Mouse (Mus musculus): ENCODE results near the gene Olfr1109. TPM values are rescaled to one million over a fixed set of nuclear protein-coding genes. Genes with fewer than 3 reads are reported as not detected.

Olfr1109 gene
- not detected in 2 replicates for polyA plus RNA-seq (2012; rRNA removed)

DNA sequence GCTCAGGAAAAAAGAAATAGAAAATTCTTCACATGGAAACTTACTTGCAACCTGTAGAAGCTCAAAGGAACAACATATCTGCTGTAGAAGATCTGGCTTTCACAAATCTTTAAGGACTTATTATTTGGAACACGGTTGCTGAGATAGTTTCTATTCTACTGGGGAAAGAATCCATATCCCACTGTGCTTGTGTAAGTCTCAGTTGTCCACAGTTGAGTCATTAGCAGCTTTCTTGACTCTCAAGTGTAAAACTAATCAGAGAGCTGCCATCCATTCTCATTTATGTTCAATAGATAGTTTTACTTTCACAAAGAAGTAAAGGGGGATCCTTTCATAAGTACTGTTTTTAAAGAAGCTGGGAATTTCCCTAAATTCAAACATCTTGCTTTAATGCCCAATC, at the start of gene Olfr1109:
Olfr1109 (minus strand) TSS at position 101 of the 400 bp plus-strand sequence.
- Histone ChIP-seq H3K27ac (ENCODE audit: insufficient read depth, low read length) (no peak within 1 kb of the TSS), H3K4me1 (ENCODE audit: control insufficient read depth, insufficient read depth, low read length) (no peaks in the 10 kb centered on the region)
- TF ChIP-seq POLR2A (IDR thresholded peaks at IDR 0.05; ENCODE audit: extremely low read depth, insufficient read depth, low read length) (no peak), CTCF (IDR thresholded peaks at IDR 0.05; ENCODE audit: extremely low read depth, insufficient read depth, low read length) (no peak)

DNA sequence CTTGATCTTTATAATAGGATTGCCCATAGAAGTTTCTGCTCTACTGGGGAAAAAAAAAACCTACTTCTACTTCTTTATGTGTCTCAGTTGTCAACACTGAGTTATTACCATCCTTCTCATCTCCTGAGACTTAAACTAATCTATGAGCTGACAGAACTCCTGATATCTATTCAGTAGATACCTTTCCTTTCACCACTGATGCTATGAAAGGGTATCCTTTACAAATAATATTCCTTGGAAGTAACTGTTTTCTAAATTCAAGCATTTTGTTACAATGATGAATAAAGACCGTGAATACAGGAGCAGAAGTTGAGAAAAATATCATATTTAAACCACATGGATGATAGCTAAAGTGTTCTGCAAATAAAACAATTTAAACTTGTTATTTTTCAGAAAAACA, 44.4 kb upstream of the Olfr1109 start, which contains the start of gene Olfr1110:
Olfr1110 (minus strand) TSS at position 101 of the 400 bp plus-strand sequence.
- no peak for TF ChIP-seq CTCF (IDR thresholded peaks at IDR 0.05; ENCODE audit: extremely low read depth, insufficient read depth, low read length)
- no peak for TF ChIP-seq POLR2A (IDR thresholded peaks at IDR 0.05; ENCODE audit: extremely low read depth, insufficient read depth, low read length)

More for the DNA sequence above, at the start of gene Olfr1109:
- H3K4me3 ChIP-seq (ENCODE audit: insufficient read depth, low read length) = no peak within 1 kb of the TSS

DNA sequence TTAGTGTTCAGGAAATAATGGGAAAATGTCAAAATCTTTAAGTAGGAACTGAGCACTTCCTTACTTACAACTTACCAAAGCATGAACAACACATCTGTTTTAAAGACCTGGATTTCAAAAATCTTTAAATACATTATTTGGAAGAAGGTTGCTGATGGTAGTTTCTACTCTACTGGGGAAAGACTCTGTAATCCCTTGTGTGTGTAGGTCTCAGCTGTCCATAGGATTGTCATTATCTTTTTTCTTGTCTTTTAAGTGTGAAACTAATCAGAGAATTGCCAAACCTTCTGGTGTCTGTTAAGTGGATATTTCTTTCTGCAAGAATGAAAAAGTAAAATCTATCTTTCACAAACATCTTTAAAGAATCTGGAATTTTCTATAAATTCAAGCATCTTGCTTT, 18.7 kb upstream of the Olfr1109 start, which contains the start of gene Olfr259:
Olfr259 (minus strand) TSS at position 101 of the 400 bp plus-strand sequence.
- Histone ChIP-seq H3K4me3 (ENCODE audit: insufficient read depth, low read length) (no peak within 1 kb of the TSS), H3K27ac (ENCODE audit: insufficient read depth, low read length) (no peak within 1 kb of the TSS), H3K4me1 (ENCODE audit: control insufficient read depth, insufficient read depth, low read length) (no peaks in the 10 kb centered on the region)
- TF ChIP-seq POLR2A (IDR thresholded peaks at IDR 0.05; ENCODE audit: extremely low read depth, insufficient read depth, low read length) (no peak), CTCF (IDR thresholded peaks at IDR 0.05; ENCODE audit: extremely low read depth, insufficient read depth, low read length) (no peak)

More for the DNA sequence above, 44.4 kb upstream of the Olfr1109 start, which contains the start of gene Olfr1110:
- H3K4me3 ChIP-seq (ENCODE audit: insufficient read depth, low read length) = no peak within 1 kb of the TSS
- no peaks in the 10 kb centered on the region for H3K4me1 ChIP-seq (ENCODE audit: control insufficient read depth, insufficient read depth, low read length)
- H3K27ac ChIP-seq (ENCODE audit: insufficient read depth, low read length) = no peak within 1 kb of the TSS

DNA sequence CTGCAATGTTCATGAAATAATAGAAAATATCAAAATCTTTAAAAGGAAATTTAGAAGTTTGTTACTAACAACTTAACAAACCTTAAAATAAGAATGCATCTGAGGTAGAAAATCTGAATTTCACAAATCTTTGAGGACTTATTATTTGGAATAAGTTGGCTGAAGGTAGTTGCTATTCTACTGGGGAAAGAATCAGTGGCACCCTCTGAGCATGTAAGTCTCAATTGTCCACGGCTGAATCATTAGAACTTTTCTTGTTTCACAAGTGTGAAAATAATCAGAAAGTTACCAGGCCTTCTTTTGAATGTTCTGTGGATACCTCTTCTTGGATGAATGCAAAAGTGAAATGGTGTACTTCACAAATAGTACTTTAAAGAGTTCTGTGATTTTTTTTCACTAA, 20.1 kb downstream of the Olfr1109 start, which contains the start of gene Olfr1107:
Olfr1107 (minus strand) TSS at position 101 of the 400 bp plus-strand sequence.
- no peak within 1 kb of the TSS for H3K4me3 ChIP-seq (ENCODE audit: insufficient read depth, low read length)
- H3K27ac ChIP-seq (ENCODE audit: insufficient read depth, low read length) = no peak within 1 kb of the TSS
- no peak for TF ChIP-seq CTCF (IDR thresholded peaks at IDR 0.05; ENCODE audit: extremely low read depth, insufficient read depth, low read length)
- TF ChIP-seq POLR2A (IDR thresholded peaks at IDR 0.05; ENCODE audit: extremely low read depth, insufficient read depth, low read length) = no peak
- H3K4me1 ChIP-seq (ENCODE audit: control insufficient read depth, insufficient read depth, low read length) = no peaks in the 10 kb centered on the region

DNA sequence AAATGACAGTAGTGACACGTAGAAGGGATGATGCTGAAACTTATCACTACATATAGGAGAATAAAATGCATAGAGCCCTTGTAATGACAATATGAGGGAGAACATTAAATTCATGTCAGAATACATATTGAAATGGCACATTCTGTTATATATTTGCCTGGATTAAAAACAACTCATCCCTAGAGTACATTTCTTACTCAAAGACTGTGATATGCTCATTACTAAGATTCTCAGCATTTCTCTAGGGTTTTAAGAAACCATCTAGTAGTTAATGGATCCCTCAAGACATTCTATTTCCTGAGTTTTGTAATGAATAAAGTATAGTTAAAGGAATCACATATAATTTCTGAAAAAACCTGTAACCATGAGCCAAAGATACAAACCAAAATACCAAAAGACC, 43.6 kb downstream of the Olfr1109 start, which contains the start of gene Olfr1106:
Olfr1106 (minus strand) TSS at position 101 of the 400 bp plus-strand sequence.
- Histone ChIP-seq H3K4me3 (ENCODE audit: insufficient read depth, low read length) (no peak within 1 kb of the TSS), H3K4me1 (ENCODE audit: control insufficient read depth, insufficient read depth, low read length) (no peaks in the 10 kb centered on the region), H3K27ac (ENCODE audit: insufficient read depth, low read length) (no peak within 1 kb of the TSS)
- TF ChIP-seq POLR2A (IDR thresholded peaks at IDR 0.05; ENCODE audit: extremely low read depth, insufficient read depth, low read length) = no peak
- no peak for TF ChIP-seq CTCF (IDR thresholded peaks at IDR 0.05; ENCODE audit: extremely low read depth, insufficient read depth, low read length)

Other genes starting within 250 kb of the Olfr1109 start
- gene Olfr1095, start 244.3 kb downstream of the Olfr1109 start, polyA plus RNA-seq (2012; rRNA removed) = not detected in 2 replicates
- gene Gm13723, start 221.2 kb downstream of the Olfr1109 start, polyA plus RNA-seq (2012; rRNA removed) = not detected in 2 replicates
- not detected in 2 replicates for gene Olfr1097, start 203.8 kb downstream of the Olfr1109 start, polyA plus RNA-seq (2012; rRNA removed)
- not detected in 2 replicates for gene Olfr1098, start 171.5 kb downstream of the Olfr1109 start, polyA plus RNA-seq (2012; rRNA removed)
- not detected in 2 replicates for gene Olfr1099, start 135.3 kb downstream of the Olfr1109 start, polyA plus RNA-seq (2012; rRNA removed)
- not detected in 2 replicates for gene Olfr1100, start 116.1 kb downstream of the Olfr1109 start, polyA plus RNA-seq (2012; rRNA removed)
- not detected in 2 replicates for gene Olfr1101, start 104.8 kb downstream of the Olfr1109 start, polyA plus RNA-seq (2012; rRNA removed)
- gene Olfr1102, start 97.6 kb downstream of the Olfr1109 start, polyA plus RNA-seq (2012; rRNA removed) = not detected in 2 replicates
- not detected in 2 replicates for gene Olfr1104, start 68.9 kb downstream of the Olfr1109 start, polyA plus RNA-seq (2012; rRNA removed)
- not detected in 2 replicates for gene Olfr1105, start 59.5 kb downstream of the Olfr1109 start, polyA plus RNA-seq (2012; rRNA removed)
- not detected in 2 replicates for gene Olfr1106, start 43.7 kb downstream of the Olfr1109 start, polyA plus RNA-seq (2012; rRNA removed)
- not detected in 2 replicates for gene Olfr1107, start 20.2 kb downstream of the Olfr1109 start, polyA plus RNA-seq (2012; rRNA removed)
- not detected in 2 replicates for gene Olfr259, start 18.6 kb upstream of the Olfr1109 start, polyA plus RNA-seq (2012; rRNA removed)
- not detected in 2 replicates for gene Olfr1110, start 44.3 kb upstream of the Olfr1109 start, polyA plus RNA-seq (2012; rRNA removed)
- not detected in 2 replicates for gene Olfr1111, start 56.6 kb upstream of the Olfr1109 start, polyA plus RNA-seq (2012; rRNA removed)
- not detected in 2 replicates for gene Olfr1112, start 91.8 kb upstream of the Olfr1109 start, polyA plus RNA-seq (2012; rRNA removed)
- gene Olfr1113, start 113.0 kb upstream of the Olfr1109 start, polyA plus RNA-seq (2012; rRNA removed) = not detected in 2 replicates
- gene Olfr1115, start 152.0 kb upstream of the Olfr1109 start, polyA plus RNA-seq (2012; rRNA removed) = not detected in 2 replicates
- gene Olfr1116, start 171.5 kb upstream of the Olfr1109 start, polyA plus RNA-seq (2012; rRNA removed) = not detected in 2 replicates
- not detected in 2 replicates for gene Olfr1118, start 211.6 kb upstream of the Olfr1109 start, polyA plus RNA-seq (2012; rRNA removed)

Data from cortical plate, adult 2 months (tissue).